Mouse (Mus musculus) brain, embryonic 14.5 days (tissue): ENCODE data around the gene Psmb8.
"Not testable (repeated sequence)": the region's sequence is repeated elsewhere in the genome, so short reads cannot be mapped to it uniquely, and the experiment has no call there.

ENCODE experiments used
- CTCF ChIP-seq: fragments of 200-500 bp; IDR thresholded peaks from 2 replicates; pipeline ENCODE4 v1.5.1; 2012; ENCODE audit warnings: inconsistent platforms, mild to moderate bottlenecking, moderate library complexity, borderline replicate concordance; ENCODE audit not compliant: insufficient read depth, insufficient read length; ENCODE audit errors: extremely low read depth
- POLR2A ChIP-seq: fragments of 200-500 bp; IDR thresholded peaks from 2 replicates; pipeline ENCODE4 v1.6.1; 2012; ENCODE audit warnings: mild to moderate bottlenecking, inconsistent platforms, borderline replicate concordance; ENCODE audit not compliant: poor library complexity, insufficient read depth, insufficient read length, severe bottlenecking; ENCODE audit errors: extremely low read depth

DNA sequence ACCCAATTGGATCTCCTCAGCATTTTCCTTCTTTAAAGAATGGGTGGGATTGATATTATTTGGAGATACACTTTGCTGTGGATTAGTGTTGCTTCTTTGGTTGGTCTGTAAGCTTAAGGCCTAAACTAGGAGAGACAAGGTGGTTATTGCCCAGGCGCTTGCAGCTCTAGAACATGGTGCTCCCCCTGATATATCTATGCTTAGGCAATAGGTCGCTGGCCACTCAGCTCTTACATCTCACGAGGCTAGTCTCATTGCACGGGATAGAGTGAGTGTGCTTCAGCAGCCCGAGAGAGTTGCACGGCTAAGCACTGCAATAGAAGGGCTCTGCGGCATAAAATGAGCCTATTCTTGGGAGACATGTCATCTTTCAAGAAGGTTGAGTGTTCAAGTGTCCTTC is 34.5 kb downstream of the Psmb8 start:
- TF ChIP-seq CTCF, POLR2A: not testable (repeated sequence)
